Mouse (Mus musculus): Measurements from ENCODE around the gene Fam117a.

DNA sequence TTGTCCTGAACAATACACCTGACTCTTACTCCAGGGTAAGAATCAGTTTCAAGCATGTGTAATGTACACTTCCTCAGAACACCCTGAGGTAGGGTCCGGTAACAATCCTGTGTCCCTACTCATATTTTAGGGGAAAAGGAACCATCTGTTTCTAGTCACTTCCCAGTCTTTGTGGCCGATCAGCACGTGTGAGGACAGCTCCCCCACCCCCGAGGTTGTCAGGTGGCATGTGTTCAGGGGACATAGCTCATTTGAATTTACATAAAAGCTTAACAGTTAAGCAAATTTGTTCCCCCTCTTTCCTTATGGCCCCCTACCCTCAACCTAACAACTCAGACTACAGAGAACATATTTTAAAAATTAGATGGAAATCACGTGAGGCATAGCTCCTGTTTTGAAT is 3.8 kb downstream of the Fam117a start:
- TF ChIP-seq CTCF (IDR thresholded peaks at IDR 0.05; ENCODE audit: low read depth, low read length), result no peak
- TF ChIP-seq POLR2A (IDR thresholded peaks at IDR 0.05; ENCODE audit: borderline replicate concordance, low read depth, low read length), result no peak

All from bone marrow macrophage, adult 2 months (primary cell).